Mouse (Mus musculus) C2C12 (cell line): ENCODE data around the gene Rabgef1. TPM values are rescaled to one million over a fixed set of nuclear protein-coding genes. Genes with fewer than 3 reads are reported as not detected.

Experiments used
- H3K27me3 ChIP-seq: one replicate; pipeline ENCODE4 v1.6.1; 2011; ENCODE audit not compliant: control insufficient read depth, insufficient read depth, insufficient read length
- H3K36me3 ChIP-seq: one replicate; pipeline ENCODE4 v1.6.1; 2011; ENCODE audit not compliant: control insufficient read depth, insufficient read depth
- H3K4me3 ChIP-seq: one replicate; pipeline ENCODE4 v1.5.1; 2011; ENCODE audit warnings: mild to moderate bottlenecking, control low read depth; ENCODE audit not compliant: poor library complexity, insufficient read depth, severe bottlenecking
- H3K79me2 ChIP-seq: one replicate; pipeline ENCODE4 v1.6.1; 2011; ENCODE audit not compliant: control insufficient read depth, insufficient read depth
- H3K79me3 ChIP-seq: one replicate; pipeline ENCODE4 v1.6.1; 2011; ENCODE audit warnings: low read depth, control low read depth
- H3ac ChIP-seq: one replicate; pipeline ENCODE3; 2011; ENCODE audit warnings: low read depth; ENCODE audit not compliant: control insufficient read depth, insufficient read length
- CEBPB ChIP-seq: IDR thresholded peaks from one replicate; pipeline ENCODE4 v1.6.1; 2011; ENCODE audit warnings: low read depth, mild to moderate bottlenecking, control low read depth, moderate library complexity
- CTCF ChIP-seq: IDR thresholded peaks from one replicate; pipeline ENCODE4 v1.5.1; 2011; ENCODE audit not compliant: control insufficient read depth, insufficient read depth, insufficient read length
- FOSL1 ChIP-seq: IDR thresholded peaks from one replicate; pipeline ENCODE4 v1.8.0; 2011; ENCODE audit warnings: mild to moderate bottlenecking, low read length; ENCODE audit not compliant: poor library complexity, insufficient read depth, severe bottlenecking
- MAX ChIP-seq: IDR thresholded peaks from one replicate; pipeline ENCODE4 v1.6.1; 2011; ENCODE audit warnings: mild to moderate bottlenecking, control low read depth
- MYOD1 ChIP-seq: IDR thresholded peaks from one replicate; pipeline ENCODE4 v1.6.1; 2011; ENCODE audit warnings: low read depth; ENCODE audit not compliant: control insufficient read depth, insufficient read length
- MYOG ChIP-seq: IDR thresholded peaks from one replicate; pipeline ENCODE4 v1.6.1; 2011; ENCODE audit not compliant: control insufficient read depth, insufficient read length; ENCODE audit errors: extremely low read depth
- USF1 ChIP-seq: IDR thresholded peaks from one replicate; pipeline ENCODE4 v1.6.1; 2011; ENCODE audit warnings: low read depth, mild to moderate bottlenecking, control low read depth, moderate library complexity
- polyA plus RNA-seq: library from polyadenylated mRNA; unstranded; fragments of >200 nt; fragmentation: generic; extraction: Trizol; gene quantifications from one replicate; pipeline ENCODE4 v1.2.1, GENCODE M21; 2012; ENCODE audit warnings: missing spikeins

The Rabgef1 gene
- polyA plus RNA-seq, 1 experiment: 14.3 TPM

GRCm38 (mm10) chr5:130205441-130206023, 33.9 kb downstream of the Rabgef1 start:
- Histone ChIP-seq H3K79me2 (no peaks in the 10 kb centered on the region), H3ac (no peak overlapping the region), H3K36me3 (peaks cover 55% of the 10 kb centered on the region), H3K4me3 (no peak overlapping the region), H3K27me3 (no peaks in the 10 kb centered on the region), H3K79me3 (no peaks in the 10 kb centered on the region)
- TF ChIP-seq FOSL1 (no peak), CTCF (no peak), CEBPB (no peak), MAX (no peak), MYOD1 (no peak), MYOG (no peak), USF1 (no peak)

GRCm38 (mm10) chr5:130207299-130207698, 35.7 kb downstream of the Rabgef1 start:
- Histone ChIP-seq H3K79me2 (no peaks in the 10 kb centered on the region), H3K27me3 (no peaks in the 10 kb centered on the region), H3ac (no peak overlapping the region), H3K4me3 (no peak overlapping the region), H3K36me3 (peaks cover 54% of the 10 kb centered on the region), H3K79me3 (no peaks in the 10 kb centered on the region)
- no peak for TF ChIP-seq MYOD1
- no peak for TF ChIP-seq FOSL1
- no peak for TF ChIP-seq CEBPB
- no peak for TF ChIP-seq MAX

GRCm38 (mm10) chr5:130212956-130213355, 41.4 kb downstream of the Rabgef1 start:
- H3K79me3 ChIP-seq: no peaks in the 10 kb centered on the region
- H3K36me3 ChIP-seq: peaks cover 53% of the 10 kb centered on the region
- H3ac ChIP-seq: no peak overlapping the region
- no peaks in the 10 kb centered on the region for H3K79me2 ChIP-seq
- H3K4me3 ChIP-seq: no peak overlapping the region
- TF ChIP-seq FOSL1: no peak
- TF ChIP-seq MYOG: no peak
- TF ChIP-seq CEBPB: no peak
- TF ChIP-seq MAX: no peak
- TF ChIP-seq USF1: no peak
- no peak for TF ChIP-seq MYOD1
- no peak for TF ChIP-seq CTCF
- no peaks in the 10 kb centered on the region for H3K27me3 ChIP-seq

- no peaks in the 10 kb centered on the region for H3K27me3 ChIP-seq
- no peaks in the 10 kb centered on the region for H3K79me2 ChIP-seq
- no peak within 1 kb of the TSS for H3K4me3 ChIP-seq
- no peaks in the 10 kb centered on the region for H3K79me3 ChIP-seq
- H3K36me3 ChIP-seq: peaks cover 21% of the 10 kb centered on the region
- H3ac ChIP-seq: no peak within 1 kb of the TSS
- TF ChIP-seq MYOD1: no peak
- TF ChIP-seq CEBPB: no peak
- TF ChIP-seq CTCF: no peak
- no peak for TF ChIP-seq MYOG
- TF ChIP-seq MAX: no peak
Observed at GRCm38 (mm10) chr5:130216781-130217180, 45.2 kb downstream of the Rabgef1 start, which contains the start of gene Tmem248. Tmem248 (plus strand) TSS chr5:130217081.

DNA sequence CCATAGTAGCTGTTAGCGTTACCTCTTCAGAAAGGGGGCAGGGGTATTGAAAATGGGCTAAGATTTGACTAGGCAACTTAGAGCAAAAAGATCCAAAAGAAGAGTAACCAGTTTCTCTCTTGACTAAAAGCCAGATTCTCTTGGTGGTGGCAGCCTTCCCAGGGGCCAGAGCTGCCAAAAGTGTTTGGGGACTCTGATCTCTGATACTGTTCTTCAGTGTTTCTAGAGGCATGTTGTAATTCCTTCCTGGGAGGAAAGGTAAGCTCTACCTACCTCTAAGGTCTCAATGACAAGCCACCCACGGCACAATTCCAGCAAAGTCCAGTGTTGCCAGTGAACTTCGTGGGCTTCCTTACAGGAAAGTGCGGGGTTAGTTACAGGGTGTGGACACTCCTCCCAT, 45.8 kb downstream of the Rabgef1 start:
- Histone ChIP-seq H3K79me2 (peaks cover 3% of the 10 kb centered on the region), H3K79me3 (no peaks in the 10 kb centered on the region), H3K36me3 (peaks cover 18% of the 10 kb centered on the region), H3K27me3 (no peaks in the 10 kb centered on the region), H3K4me3 (no peak overlapping the region), H3ac (no peak overlapping the region)
- TF ChIP-seq CTCF (no peak), MYOD1 (no peak), MYOG (no peak), MAX (no peak), CEBPB (no peak)

- peaks cover 9% of the 10 kb centered on the region for H3K79me3 ChIP-seq
Observed at GRCm38 (mm10) chr5:130218336-130218735, 46.7 kb downstream of the Rabgef1 start.

More at GRCm38 (mm10) chr5:130218336-130218735, 46.7 kb downstream of the Rabgef1 start:
- no peak overlapping the region for H3K4me3 ChIP-seq
- no peaks in the 10 kb centered on the region for H3K27me3 ChIP-seq
- TF ChIP-seq MYOD1: no peak
- TF ChIP-seq USF1: no peak
- TF ChIP-seq MYOG: no peak
- TF ChIP-seq CTCF: no peak
- no peak for TF ChIP-seq MAX
- no peak for TF ChIP-seq CEBPB
- no peak for TF ChIP-seq FOSL1
- peaks cover 13% of the 10 kb centered on the region for H3K79me2 ChIP-seq
- peaks cover 9% of the 10 kb centered on the region for H3K36me3 ChIP-seq
- no peak overlapping the region for H3ac ChIP-seq
